In the genomic region with DNA sequence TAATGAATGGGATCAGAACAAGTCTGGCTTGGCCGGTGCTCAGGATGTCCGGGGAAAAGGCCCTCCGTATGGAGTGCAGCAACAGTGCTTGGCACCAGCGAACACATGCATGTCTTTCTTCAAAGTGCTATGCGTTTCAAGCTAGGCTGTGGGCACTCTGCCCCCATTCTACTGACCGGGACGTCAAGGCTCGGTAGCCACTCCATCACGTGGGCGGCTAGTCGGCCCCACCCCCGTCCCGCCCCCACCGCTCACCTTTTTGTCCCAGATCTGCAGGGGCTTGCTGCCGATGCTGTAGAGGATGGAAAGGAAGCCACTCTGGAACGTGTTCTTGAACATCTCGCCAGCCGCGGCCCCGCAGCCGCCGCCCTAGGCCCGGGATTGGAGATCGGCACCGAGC, we compare ENCODE assay signal across 8 mouse cellular contexts. TPM values are rescaled to one million over a fixed set of nuclear protein-coding genes. Genes with fewer than 3 reads are reported as not detected.
DNase-seq lines count a peak whose midpoint lies in the region; ATAC-seq and TF ChIP-seq lines count a peak whose summit lies in the region.

No protein-coding gene starts in this region.

- H3K4me1 ChIP-seq in thymus, adult 2 months (replicated peaks; ENCODE audit: control insufficient read depth, insufficient read depth, low read length): peaks cover 9% of the 10 kb centered on the region
- peaks cover 36% of the 10 kb centered on the region for H3K4me1 ChIP-seq in heart, postnatal 0 days (ENCODE audit: control insufficient read depth, insufficient read depth)
- H3K4me1 ChIP-seq in limb, embryonic 12.5 days (replicated peaks): peaks cover 30% of the 10 kb centered on the region

- H3K36me3 ChIP-seq in thymus, adult 2 months (ENCODE audit: control insufficient read depth, insufficient read depth, low read length): no peaks in the 10 kb centered on the region
- H3K36me3 ChIP-seq in heart, postnatal 0 days (replicated peaks; ENCODE audit: control insufficient read depth, insufficient read depth, low read length): no peaks in the 10 kb centered on the region
- H3K36me3 ChIP-seq in limb, embryonic 12.5 days: peaks cover 2% of the 10 kb centered on the region; the same call in 1 of the 2 replicates
- no peaks in the 10 kb centered on the region for H3K36me3 ChIP-seq in myocyte (ENCODE audit: control insufficient read depth, insufficient read depth)

- H3K27me3 ChIP-seq in thymus, adult 2 months (ENCODE audit: control insufficient read depth, insufficient read depth, low read length): no peaks in the 10 kb centered on the region
- H3K27me3 ChIP-seq in heart, postnatal 0 days (ENCODE audit: control insufficient read depth, insufficient read depth, low read length): no peaks in the 10 kb centered on the region
- no peaks in the 10 kb centered on the region for H3K27me3 ChIP-seq in limb, embryonic 12.5 days
- H3K27me3 ChIP-seq in myocyte (ENCODE audit: control insufficient read depth, insufficient read depth, insufficient read length): no peaks in the 10 kb centered on the region

- H3K27ac ChIP-seq in thymus, adult 2 months (ENCODE audit: control insufficient read depth, insufficient read depth, low read length): no peak overlapping the region
- H3K27ac ChIP-seq in heart, postnatal 0 days (ENCODE audit: low read depth): peak overlapping the region; percentile 89
- H3K27ac ChIP-seq in limb, embryonic 12.5 days: peak overlapping the region; percentile 93

- peak overlapping the region; percentile 88 for H3K4me2 ChIP-seq in heart, postnatal 0 days (ENCODE audit: low read depth, low read length)
- H3K4me2 ChIP-seq in limb, embryonic 12.5 days: peak overlapping the region; percentile 87
- H3K4me2 ChIP-seq in myocyte (ENCODE audit: low read depth): peak overlapping the region; percentile 93

- peaks cover 44% of the 10 kb centered on the region for H3K79me2 ChIP-seq in myocyte (ENCODE audit: control insufficient read depth, insufficient read depth)

- TF ChIP-seq CTCF in thymus, adult 2 months (IDR thresholded peaks at IDR 0.05; ENCODE audit: borderline replicate concordance, control insufficient read depth, extremely low read depth, insufficient read depth, low read length, poor library complexity): no peak
- no peak for TF ChIP-seq CTCF in heart, postnatal 0 days (IDR thresholded peaks at IDR 0.05; ENCODE audit: low read depth)

- H3K9ac ChIP-seq in heart, postnatal 0 days (replicated peaks; ENCODE audit: low read depth, low read length): peak overlapping the region; percentile 81
- peak overlapping the region; percentile 88 for H3K9ac ChIP-seq in limb, embryonic 12.5 days (replicated peaks)

- H3K4me3 ChIP-seq in thymus, adult 2 months (ENCODE audit: control insufficient read depth, insufficient read depth, low read length): peak overlapping the region; percentile 76
- peak overlapping the region; percentile 77 for H3K4me3 ChIP-seq in heart, postnatal 0 days (ENCODE audit: low read depth, low read length)
- H3K4me3 ChIP-seq in limb, embryonic 12.5 days (replicated peaks): peak overlapping the region; percentile 85
- peak overlapping the region; percentile 79 for H3K4me3 ChIP-seq in myocyte

- DNase-seq in frontal cortex, postnatal 10 days (ENCODE audit: low spot score in 2 of 2): no peak
- DNase-seq in thymus, adult 2 months: no peak
- no peak for DNase-seq in thymus, postnatal 10 days (ENCODE audit: low spot score in 2 of 2)
- DNase-seq in heart, postnatal 0 days (ENCODE audit: low spot score): peak; percentile 31
- no peak for DNase-seq in ovary, postnatal 10 days (ENCODE audit: low spot score)

- TF ChIP-seq POLR2A in thymus, adult 2 months (IDR thresholded peaks at IDR 0.05; ENCODE audit: control insufficient read depth, extremely low read depth, insufficient read depth, low read length, poor library complexity): no peak
- TF ChIP-seq POLR2A in myocyte (IDR thresholded peaks at IDR 0.05; ENCODE audit: insufficient read length, low read depth): no peak

- peak overlapping the region; percentile 61 for H3ac ChIP-seq in myocyte (ENCODE audit: control insufficient read depth, insufficient read length)

- ATAC-seq in frontal cortex, adult (ENCODE audit: low TSS enrichment): 0 out of 2 replicates have a peak, but pooled peaks have one; percentile 13
- peak; percentile 9; the same call in 1 of the 2 replicates for ATAC-seq in heart, postnatal 0 days (ENCODE audit: insufficient read depth, low read depth)
- ATAC-seq in limb, embryonic 12.5 days (ENCODE audit: insufficient number of reproducible peaks, insufficient read depth, low FRiP score, low TSS enrichment, low read depth): peak; percentile 14; the same call in 1 of the 2 replicates

- 2% methylated on average over 25 of the region's 25 CpGs for WGBS in thymus, adult 2 months
- WGBS in heart, postnatal 0 days: 1% methylated on average over 25 of the region's 25 CpGs
- under 1% methylated on average over 25 of the region's 25 CpGs for WGBS in limb, embryonic 12.5 days

- H3K9me3 ChIP-seq in heart, postnatal 0 days (replicated peaks; ENCODE audit: control insufficient read depth, low read length): no peaks in the 10 kb centered on the region
- no peaks in the 10 kb centered on the region for H3K9me3 ChIP-seq in limb, embryonic 12.5 days

- no peak for TF ChIP-seq EP300 in heart, postnatal 0 days (IDR thresholded peaks at IDR 0.05; ENCODE audit: low read depth)

TF ChIP-seq in myocyte, 11 proteins besides CTCF, POLR2A, EP300 and RAD21:
- TF ChIP-seq TCF3 (IDR thresholded peaks at IDR 0.05; ENCODE audit: insufficient read length, low read depth) (no peak), MYOG (IDR thresholded peaks at IDR 0.05; ENCODE audit: control insufficient read depth in 1 of 3, insufficient read depth in 1 of 3, insufficient read length in 2 of 3, low read depth in 2 of 3) (no peak), MYOD1 (IDR thresholded peaks at IDR 0.05; ENCODE audit: control insufficient read depth in 1 of 3, insufficient read length in 2 of 3, low read depth in 2 of 3) (no peak), TCF12 (IDR thresholded peaks at IDR 0.05; ENCODE audit: insufficient read depth, poor library complexity, severe bottlenecking) (no peak), POLR2AphosphoS2 (IDR thresholded peaks at IDR 0.05; ENCODE audit: insufficient read length, low read depth) (no peak)

RNA-seq across cellular contexts. Expression of gene Cfap20, which starts 0.4 kb away (rescaled TPM):
- 65.9 and 67.2 TPM in 2 replicates for polyA plus RNA-seq in thymus, adult 2 months (2012; rRNA removed)
- 93.8 and 97.2 TPM in 2 replicates for total RNA-seq in heart, postnatal 0 days (2014; rRNA removed; ENCODE audit: low replicate concordance)
- polyA plus RNA-seq in heart, postnatal 0 days (2015; fragmentation: Nextera tagmentation; extraction: Ambion mirVana): 112 and 115 TPM in 2 replicates
- polyA plus RNA-seq in limb, embryonic 12.5 days (2016; fragmentation: Nextera tagmentation; extraction: Ambion mirVana): 136 and 144 TPM in 2 replicates
- 39.9 TPM for polyA plus RNA-seq in myocyte (2012; fragmentation: generic; extraction: Trizol)

RNA-seq across cellular contexts. Expression of gene Csnk2a2, which starts 55.6 kb away (rescaled TPM):
- 35.2 and 36.0 TPM in 2 replicates for polyA plus RNA-seq in thymus, adult 2 months (2012; rRNA removed)
- 25.0 and 27.6 TPM in 2 replicates for total RNA-seq in heart, postnatal 0 days (2014; rRNA removed; ENCODE audit: low replicate concordance)
- 5.3 and 6.2 TPM in 2 replicates for polyA plus RNA-seq in heart, postnatal 0 days (2015; fragmentation: Nextera tagmentation; extraction: Ambion mirVana)
- 12.6 and 14.0 TPM in 2 replicates for polyA plus RNA-seq in limb, embryonic 12.5 days (2016; fragmentation: Nextera tagmentation; extraction: Ambion mirVana)
- 51.9 TPM for polyA plus RNA-seq in myocyte (2012; fragmentation: generic; extraction: Trizol)
